Mouse (Mus musculus): Measurements from ENCODE around the gene Clrn2.

- TF ChIP-seq CTCF (IDR thresholded peaks at IDR 0.05; ENCODE audit: extremely low read depth, insufficient read length, insufficient replicate concordance, low read depth, low read length) (no peak), POLR2A (IDR thresholded peaks at IDR 0.05; ENCODE audit: low read depth, low read length) (no peak)
These were observed 20.0 kb downstream of the Clrn2 start for GRCm38 (mm10) chr5:45473521-45473920.
